Mouse (Mus musculus) induced T-regulatory cell, adult 2 months (primary cell): Measurements from ENCODE around the gene Gmds.

Experiments
- DNase-seq: peaks from one replicate; pipeline ENCODE4 v3.0.0-alpha.2; 2012; ENCODE audit warnings: low read depth

Gene Gmds

DNA sequence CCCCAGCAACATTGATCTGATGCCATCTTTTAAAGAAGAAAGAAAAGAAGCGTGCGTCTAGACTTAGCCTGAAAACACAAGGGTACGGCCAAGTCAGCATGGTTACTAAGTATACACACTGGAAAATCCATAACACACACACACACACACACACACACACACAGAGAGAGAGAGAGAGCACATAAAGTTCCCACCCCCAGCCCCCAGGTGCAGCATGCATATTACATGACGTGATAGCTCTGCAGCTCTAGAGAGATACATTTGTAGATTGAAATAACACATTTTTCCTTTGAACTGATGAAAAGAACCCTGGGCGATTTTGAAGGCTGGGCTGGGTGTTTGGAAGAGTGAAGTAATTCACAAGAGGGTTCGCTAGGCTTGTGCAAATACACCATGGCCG lies 553.8 kb downstream of the Gmds start:
- no peak for DNase-seq

DNA sequence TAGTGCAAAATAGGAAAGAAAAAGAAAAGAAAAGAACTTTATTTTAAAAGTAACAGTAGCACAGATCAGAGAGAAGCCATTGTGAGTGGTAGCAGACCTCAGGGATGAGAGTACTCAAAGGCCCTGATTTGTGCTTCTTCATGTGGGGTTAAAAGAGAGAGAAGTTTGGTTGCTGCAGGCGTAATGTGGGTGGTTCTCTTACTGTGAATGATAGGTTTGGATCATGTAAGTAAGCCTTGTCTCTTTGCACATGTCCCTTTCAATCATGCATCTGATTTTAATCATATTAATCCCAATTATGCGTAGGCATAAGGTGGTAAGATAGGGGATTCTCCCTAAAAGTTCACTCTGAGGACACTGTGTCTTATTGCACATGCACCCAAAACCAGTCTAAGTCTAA lies 556.5 kb downstream of the Gmds start:
- no peak for DNase-seq

DNA sequence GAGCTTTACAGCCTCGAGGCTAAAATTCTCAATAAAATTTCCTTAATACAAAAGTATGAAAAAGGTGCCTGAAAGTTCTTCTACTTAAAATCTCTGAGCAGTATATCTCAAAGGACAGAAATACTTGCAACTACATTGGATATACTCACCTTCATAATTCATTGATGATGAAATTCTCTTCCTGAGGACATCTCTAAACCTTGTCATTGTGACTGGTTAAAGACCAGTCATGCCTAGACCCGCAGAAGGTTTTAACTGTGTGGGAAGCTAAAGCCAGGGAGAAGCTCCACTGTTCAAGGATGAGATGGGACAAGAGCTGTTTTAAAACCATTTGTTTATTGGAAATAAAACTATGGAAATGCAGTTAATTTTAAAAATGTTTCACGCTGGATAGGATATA lies 558.2 kb downstream of the Gmds start:
- DNase-seq: no peak

DNA sequence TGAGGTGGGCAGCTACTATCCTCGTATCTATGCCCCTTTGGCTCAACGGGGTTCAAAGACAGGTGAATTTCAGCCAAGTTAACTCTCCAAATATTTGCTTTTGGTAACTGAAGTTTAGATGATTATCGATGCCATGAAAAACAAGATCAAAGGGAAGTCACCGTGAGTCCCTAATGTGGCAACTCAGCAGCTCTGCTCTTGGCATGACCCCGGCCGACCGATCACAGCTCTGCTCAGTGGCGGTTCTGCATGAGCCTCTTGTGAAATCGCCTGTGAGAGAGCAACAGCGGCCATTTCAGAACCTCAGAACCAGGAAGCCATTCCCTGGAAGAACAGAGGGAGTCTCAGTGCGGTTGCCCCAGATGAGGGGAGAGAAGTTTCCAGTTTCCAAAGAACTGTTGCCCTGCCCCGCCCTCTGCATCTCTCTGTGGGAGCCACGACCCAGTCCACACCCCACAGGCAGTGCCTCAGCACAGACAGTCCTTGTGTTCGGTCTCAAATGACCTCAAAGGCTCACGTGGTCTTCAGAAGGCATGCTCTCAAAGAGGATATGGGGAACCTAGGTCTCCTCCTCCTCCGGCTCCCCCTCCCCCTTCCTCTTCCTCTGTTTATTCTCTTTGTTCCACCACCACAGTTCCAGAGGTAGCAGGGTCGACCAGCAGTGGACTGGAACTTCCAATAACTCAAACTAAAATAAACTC lies 559.1 kb downstream of the Gmds start:
- DNase-seq: no peak

DNA sequence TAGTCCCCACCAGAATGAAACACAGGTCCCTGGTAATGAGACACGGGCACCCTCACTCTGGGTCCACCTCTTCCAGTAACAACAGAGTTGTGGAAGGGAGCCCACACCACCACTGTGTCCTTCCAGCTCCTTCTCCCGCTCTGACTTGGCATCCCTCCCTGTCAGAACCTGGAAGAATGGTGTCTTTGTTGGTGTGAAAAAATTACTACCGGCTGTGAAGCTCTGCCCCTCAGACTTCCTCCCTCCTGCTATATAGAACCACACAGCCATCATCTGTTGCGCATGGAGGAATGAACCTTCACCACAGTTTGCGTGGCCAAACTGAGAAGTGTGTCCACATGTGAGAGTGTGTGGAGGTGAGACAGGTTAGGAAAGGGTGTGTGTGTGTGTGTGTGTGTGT lies 562.8 kb downstream of the Gmds start:
- no peak for DNase-seq

DNA sequence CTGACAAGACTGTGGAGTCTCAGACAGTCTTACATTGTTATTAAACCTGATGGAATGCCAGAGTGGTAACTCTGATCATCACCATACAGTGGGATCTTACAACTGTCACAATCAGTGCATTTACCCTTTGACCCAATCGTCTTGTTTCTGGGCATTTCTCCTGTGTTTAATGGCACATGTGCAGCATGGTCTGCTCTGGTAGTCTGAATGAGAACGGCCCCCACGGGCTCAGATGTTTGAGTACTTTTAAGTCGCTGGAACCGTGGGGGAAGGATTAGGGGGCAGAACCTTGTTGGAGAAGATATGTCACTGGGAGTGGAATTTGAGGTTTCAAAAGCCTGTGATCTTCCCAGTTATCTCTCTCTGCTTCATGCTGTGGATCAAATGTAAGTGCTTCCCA lies 565.7 kb downstream of the Gmds start:
- DNase-seq: no peak
